Mouse (Mus musculus): ENCODE data around the gene En2.

The En2 gene

GRCm38 (mm10) chr5:28159891-28160470 lies 5.5 kb upstream of the En2 start:
- in situ Hi-C loops (cut with MboI; ENCODE audit: low sequenced_read_pairs) = no loop called here

- in situ Hi-C loops (cut with MboI; ENCODE audit: low sequenced_read_pairs) = no loop called here
Observed at GRCm38 (mm10) chr5:28161383-28161937, 4.0 kb upstream of the En2 start.

GRCm38 (mm10) chr5:28161938-28162402 lies 3.5 kb upstream of the En2 start:
- in situ Hi-C loops (cut with MboI; ENCODE audit: low sequenced_read_pairs) = no loop called here

- in situ Hi-C loops (cut with MboI; ENCODE audit: low sequenced_read_pairs) = no loop called here
Observed at GRCm38 (mm10) chr5:28163926-28164325, 1.6 kb upstream of the En2 start.

- in situ Hi-C loops (cut with MboI; ENCODE audit: low sequenced_read_pairs) = no loop called here
Observed at GRCm38 (mm10) chr5:28166256-28167231, 1.1 kb downstream of the En2 start.

GRCm38 (mm10) chr5:28167611-28168252 lies 2.2 kb downstream of the En2 start:
- in situ Hi-C loops (cut with MboI; ENCODE audit: low sequenced_read_pairs) = no loop called here

- in situ Hi-C loops (cut with MboI; ENCODE audit: low sequenced_read_pairs) = no loop called here
Observed at GRCm38 (mm10) chr5:28168253-28169165, 3.0 kb downstream of the En2 start.

GRCm38 (mm10) chr5:28169166-28169801 lies 3.8 kb downstream of the En2 start:
- in situ Hi-C loops (cut with MboI; ENCODE audit: low sequenced_read_pairs) = no loop called here

- in situ Hi-C loops (cut with MboI; ENCODE audit: low sequenced_read_pairs) = no loop called here
Observed at GRCm38 (mm10) chr5:28170081-28170480, 4.6 kb downstream of the En2 start.

- in situ Hi-C loops (cut with MboI; ENCODE audit: low sequenced_read_pairs) = no loop called here
Observed at GRCm38 (mm10) chr5:28170892-28171291, 5.4 kb downstream of the En2 start.

GRCm38 (mm10) chr5:28171667-28172066 lies 6.2 kb downstream of the En2 start:
- in situ Hi-C loops (cut with MboI; ENCODE audit: low sequenced_read_pairs) = no loop called here

- in situ Hi-C loops (cut with MboI; ENCODE audit: low sequenced_read_pairs) = no loop called here
Observed at GRCm38 (mm10) chr5:28172261-28172920, 6.9 kb downstream of the En2 start.

- in situ Hi-C loops (cut with MboI; ENCODE audit: low sequenced_read_pairs) = no loop called here
Observed at GRCm38 (mm10) chr5:28172921-28173670, 7.6 kb downstream of the En2 start.

GRCm38 (mm10) chr5:28173674-28174073 lies 8.2 kb downstream of the En2 start:
- in situ Hi-C loops (cut with MboI; ENCODE audit: low sequenced_read_pairs) = no loop called here

- in situ Hi-C loops (cut with MboI; ENCODE audit: low sequenced_read_pairs) = no loop called here
Observed at GRCm38 (mm10) chr5:28174086-28174485, 8.6 kb downstream of the En2 start.

GRCm38 (mm10) chr5:28174876-28175569 lies 9.5 kb downstream of the En2 start:
- in situ Hi-C loops (cut with MboI; ENCODE audit: low sequenced_read_pairs) = no loop called here

- in situ Hi-C loops (cut with MboI; ENCODE audit: low sequenced_read_pairs) = no loop called here
Observed at GRCm38 (mm10) chr5:28175570-28175919, 10.1 kb downstream of the En2 start.

GRCm38 (mm10) chr5:28176023-28176422 lies 10.5 kb downstream of the En2 start:
- in situ Hi-C loops (cut with MboI; ENCODE audit: low sequenced_read_pairs) = no loop called here

Measured in CH12F3 (cell line).